Mouse (Mus musculus): ENCODE measurements around the gene Rasgrf1.

- TF ChIP-seq CTCF (IDR thresholded peaks at IDR 0.05; ENCODE audit: control insufficient read depth, insufficient read depth, insufficient read length) (no peak), CEBPB (IDR thresholded peaks at IDR 0.05; ENCODE audit: low read depth) (no peak), MAX (IDR thresholded peaks at IDR 0.05) (no peak), USF1 (IDR thresholded peaks at IDR 0.05; ENCODE audit: low read depth) (no peak)
Measured at GRCm38 (mm10) chr9:90008138-90008537, 98.4 kb downstream of the Rasgrf1 start.
